Mouse (Mus musculus) spleen, adult 10 weeks (tissue): Measurements from ENCODE around the gene Ncs1. TPM values are rescaled to one million over a fixed set of nuclear protein-coding genes. Genes with fewer than 3 reads are reported as not detected.

Source experiments
- polyA plus RNA-seq: library from polyadenylated mRNA; stranded (reverse); fragments of 350-450 nt; fragmentation: Illumina TruSeq; extraction: RNeasy Lipid Tissue Mini Kit (QIAGEN cat#74804); gene quantifications from one replicate; pipeline ENCODE4 v1.2.3, GENCODE M21; 2015; ENCODE audit warnings: low replicate concordance; ENCODE audit not compliant: insufficient read depth

The Ncs1 gene
- 1.7 TPM for polyA plus RNA-seq

GRCm38 (mm10) chr2:31245491-31246141, at the start of gene Ncs1:
TSS of gene Ncs1 (plus strand) at chr2:31245823.

GRCm38 (mm10) chr2:31314007-31314465, 68.4 kb downstream of the Ncs1 start, which contains the start of gene Hmcn2:
TSS of gene Hmcn2 (plus strand) at chr2:31314415.

Other genes starting within 250 kb of the Ncs1 start
- 126 TPM for gene Fnbp1, start 103.8 kb upstream of the Ncs1 start, polyA plus RNA-seq
- gene Gpr107, start 93.5 kb upstream of the Ncs1 start, polyA plus RNA-seq, result 39.4 TPM
- 0.14 TPM for gene Hmcn2, start 68.6 kb downstream of the Ncs1 start, polyA plus RNA-seq
- gene Ass1, start 224.4 kb downstream of the Ncs1 start, polyA plus RNA-seq, result 31.7 TPM